Mouse (Mus musculus) midbrain, embryonic 16.5 days (tissue): ENCODE measurements around the gene Olfr372. TPM values are rescaled to one million over a fixed set of nuclear protein-coding genes. Genes with fewer than 3 reads are reported as not detected.

ENCODE experiments used
- polyA plus RNA-seq: library from polyadenylated mRNA; unstranded; fragments of >200 nt; fragmentation: Nextera tagmentation; extraction: Ambion mirVana; gene quantifications from 2 replicates; pipeline ENCODE4 v1.2.1, GENCODE M21; 2015

Olfr372 gene
- polyA plus RNA-seq, 1 experiment from 2014 or later = not detected

Other genes starting within 250 kb of the Olfr372 start
- 9.6 and 9.9 TPM in 2 replicates for gene Zfp709, start 159.2 kb upstream of the Olfr372 start, polyA plus RNA-seq
- gene Zfp882, start 132.6 kb upstream of the Olfr372 start, polyA plus RNA-seq = 18.4 and 21.2 TPM in 2 replicates
- gene Zfp617, start 132.6 kb upstream of the Olfr372 start, polyA plus RNA-seq = 32.7 and 33.6 TPM in 2 replicates
- gene Zfp961, start 90.2 kb upstream of the Olfr372 start, polyA plus RNA-seq = 15.2 and 17.6 TPM in 2 replicates
- 0.42 and 0.70 TPM in 2 replicates for gene Cyp4f18, start 31.6 kb upstream of the Olfr372 start, polyA plus RNA-seq
- not detected in 2 replicates for gene Olfr373, start 42.0 kb downstream of the Olfr372 start, polyA plus RNA-seq
- 0.04 TPM in 1 of 2 replicates, not detected in the other for gene Olfr374, start 65.8 kb downstream of the Olfr372 start, polyA plus RNA-seq
- gene Tpm4, start 93.8 kb downstream of the Olfr372 start, polyA plus RNA-seq = 151 and 168 TPM in 2 replicates
- gene Rab8a, start 120.0 kb downstream of the Olfr372 start, polyA plus RNA-seq = 84.5 and 96.5 TPM in 2 replicates
- not detected in 2 replicates for gene Hsh2d, start 148.4 kb downstream of the Olfr372 start, polyA plus RNA-seq
- 0.11 TPM in 1 of 2 replicates, not detected in the other for gene Cib3, start 171.6 kb downstream of the Olfr372 start, polyA plus RNA-seq
- not detected in 2 replicates for gene Gm11034, start 172.4 kb downstream of the Olfr372 start, polyA plus RNA-seq
- gene Fam32a, start 178.5 kb downstream of the Olfr372 start, polyA plus RNA-seq = 111 and 112 TPM in 2 replicates
- gene Ap1m1, start 198.8 kb downstream of the Olfr372 start, polyA plus RNA-seq = 288 and 297 TPM in 2 replicates